Mouse (Mus musculus) lung, adult 2 months (tissue): ENCODE data around the gene Usp2.

ENCODE experiments used
- CTCF ChIP-seq: fragments of 200-500 bp; IDR thresholded peaks from 2 replicates; pipeline ENCODE4 v1.5.1; 2011; ENCODE audit warnings: mild to moderate bottlenecking, low read length, control low read depth; ENCODE audit not compliant: insufficient read depth
- POLR2A ChIP-seq: fragments of 200-500 bp; IDR thresholded peaks from 2 replicates; pipeline ENCODE4 v1.6.1; 2011; ENCODE audit warnings: low read depth, mild to moderate bottlenecking, control low read depth, low read length, borderline replicate concordance; ENCODE audit errors: extremely low read depth

- TF ChIP-seq CTCF: no peak
- TF ChIP-seq POLR2A: no peak
Observed at GRCm38 (mm10) chr9:44045884-44046272, 20.9 kb upstream of the Usp2 start.
